Mouse (Mus musculus) frontal cortex, postnatal 10 days (tissue): ENCODE measurements at regions not wholly inside any gene's neighbourhood (a gene's known extent, or its start where the extent isn't known, plus 50 kb on each side); places are given as distances from the start of the nearest gene placed in this dataset.

Source experiments
- DNase-seq, 2 experiments: peaks; one replicate each; pipeline ENCODE4 v3.0.0; 2022; ENCODE audit warnings: low spot score in 2 of 2, mixed read lengths in 1 of 2

- DNase-seq, result no peak
These were observed 113.2 kb downstream of the Inhbb start for GRCm38 (mm10) chr1:119308719-119309365.

- DNase-seq, result no peak
These were observed 116.6 kb downstream of the Inhbb start for GRCm38 (mm10) chr1:119305315-119305976.

GRCm38 (mm10) chr1:119304470-119304980 is 117.5 kb downstream of the Inhbb start:
- DNase-seq, result no peak

- DNase-seq, result no peak
These were observed 119.6 kb downstream of the Inhbb start for GRCm38 (mm10) chr1:119302349-119302995.

- DNase-seq, result no peak
These were observed 120.1 kb downstream of the Inhbb start for GRCm38 (mm10) chr1:119301931-119302330.

- DNase-seq, result no peak
These were observed 120.8 kb downstream of the Inhbb start for GRCm38 (mm10) chr1:119301258-119301657.

- DNase-seq, result no peak
These were observed 122.0 kb downstream of the Inhbb start for GRCm38 (mm10) chr1:119299842-119300752.

GRCm38 (mm10) chr1:119298696-119299230 is 123.3 kb downstream of the Inhbb start:
- DNase-seq, result no peak

- DNase-seq, result no peak
These were observed 126.9 kb downstream of the Inhbb start for GRCm38 (mm10) chr1:119295121-119295520.

GRCm38 (mm10) chr1:119293839-119294238 is 128.2 kb downstream of the Inhbb start:
- DNase-seq, result no peak

- no peak for DNase-seq
These were observed 129.8 kb downstream of the Inhbb start for GRCm38 (mm10) chr1:119292216-119292615.

- no peak for DNase-seq
These were observed 131.7 kb downstream of the Inhbb start for GRCm38 (mm10) chr1:119290165-119290916.

GRCm38 (mm10) chr1:119289516-119290164 is 132.4 kb downstream of the Inhbb start:
- DNase-seq, result no peak

- no peak for DNase-seq
These were observed 139.6 kb downstream of the Inhbb start for GRCm38 (mm10) chr1:119282416-119282815.

- DNase-seq, result no peak
These were observed 142.8 kb downstream of the Inhbb start for GRCm38 (mm10) chr1:119279261-119279660.

GRCm38 (mm10) chr1:119278528-119279201 is 143.4 kb downstream of the Inhbb start:
- no peak for DNase-seq

GRCm38 (mm10) chr1:119277990-119278389 is 144.1 kb downstream of the Inhbb start:
- no peak for DNase-seq

- no peak for DNase-seq
These were observed 156.0 kb downstream of the Inhbb start for GRCm38 (mm10) chr1:119266013-119266412.

GRCm38 (mm10) chr1:119265192-119265891 is 156.7 kb downstream of the Inhbb start:
- DNase-seq, result no peak
